Mouse (Mus musculus): ENCODE results near the gene Sh3bp4. TPM values are rescaled to one million over a fixed set of nuclear protein-coding genes. Genes with fewer than 3 reads are reported as not detected.

Sh3bp4 gene
- polyA plus RNA-seq, 1 experiment from 2014 or later: 27.8 TPM

DNA sequence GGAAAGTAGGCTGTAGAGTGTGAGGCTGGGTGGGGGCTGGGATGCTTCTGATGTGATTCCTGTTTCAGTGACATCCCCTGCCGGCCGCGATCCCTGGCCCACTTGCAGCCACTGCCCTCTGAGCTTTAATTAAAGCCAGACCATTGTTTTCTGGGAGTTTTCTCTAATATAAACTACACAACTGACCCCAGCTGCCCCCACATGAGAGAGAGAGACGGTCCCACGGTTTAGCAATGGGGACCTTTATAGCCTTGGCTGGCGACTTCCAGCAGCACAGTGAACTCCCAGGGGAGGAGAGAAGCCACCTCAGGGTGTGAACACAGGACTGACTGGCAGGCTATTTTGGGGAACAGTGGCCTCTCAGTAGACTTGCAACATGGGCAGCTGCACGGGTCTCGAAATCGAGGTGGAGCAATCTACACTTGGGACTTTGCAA lies 96.6 kb downstream of the Sh3bp4 start:
- Histone ChIP-seq H3K4me2 (ENCODE audit: low read depth, low read length) (no peak overlapping the region), H3K9ac (ENCODE audit: low read length) (no peak overlapping the region), H3K4me3 (ENCODE audit: low read length) (no peak overlapping the region), H3K27ac (ENCODE audit: low read length) (no peak overlapping the region), H3K9me3 (ENCODE audit: control insufficient read depth, low read length) (no peaks in the 10 kb centered on the region), H3K4me1 (replicated peaks; ENCODE audit: control insufficient read depth, insufficient read depth, low read length) (peaks cover 15% of the 10 kb centered on the region), H3K36me3 (ENCODE audit: control insufficient read depth, insufficient read depth, low read length) (no peaks in the 10 kb centered on the region), H3K27me3 (ENCODE audit: control insufficient read depth, insufficient read depth, low read depth, low read length) (no peaks in the 10 kb centered on the region)
- WGBS: 40% methylated on average over 9 of the region's 9 CpGs
- no peak for ATAC-seq (ENCODE audit: low read depth)

DNA sequence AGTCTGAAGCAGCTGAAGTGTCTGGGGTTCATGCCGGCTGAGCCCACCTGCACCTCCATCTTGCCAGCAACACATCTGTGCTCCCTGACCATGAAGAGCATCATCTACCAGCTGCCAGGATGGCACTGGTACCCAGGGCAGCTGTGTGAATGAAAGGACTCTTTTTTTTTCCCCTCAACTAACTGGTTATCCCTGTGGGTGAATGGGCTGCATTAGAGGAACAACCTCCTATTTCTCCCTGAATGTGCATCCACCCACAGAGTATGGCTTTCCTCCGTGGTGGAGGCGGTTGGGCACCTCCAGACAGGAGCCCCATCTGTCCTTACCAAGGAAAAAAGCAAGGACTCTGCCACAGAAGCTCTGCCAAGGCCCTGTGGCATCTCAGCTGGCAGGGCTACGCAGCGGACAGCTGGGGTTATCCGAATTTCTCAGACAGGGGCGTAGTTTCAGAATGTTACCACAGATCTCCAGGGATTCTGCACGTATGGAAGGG lies 101.1 kb downstream of the Sh3bp4 start:
- Histone ChIP-seq H3K9ac (ENCODE audit: low read length) (no peak overlapping the region), H3K4me2 (ENCODE audit: low read depth, low read length) (no peak overlapping the region), H3K4me3 (ENCODE audit: low read length) (no peak overlapping the region), H3K9me3 (ENCODE audit: control insufficient read depth, low read length) (no peaks in the 10 kb centered on the region), H3K36me3 (ENCODE audit: control insufficient read depth, insufficient read depth, low read length) (no peaks in the 10 kb centered on the region), H3K27me3 (ENCODE audit: control insufficient read depth, insufficient read depth, low read depth, low read length) (no peaks in the 10 kb centered on the region), H3K4me1 (replicated peaks; ENCODE audit: control insufficient read depth, insufficient read depth, low read length) (peaks cover 3% of the 10 kb centered on the region; the same call in 1 of the 2 replicates), H3K27ac (ENCODE audit: low read length) (no peak overlapping the region)
- 84% methylated on average over 8 of the region's 8 CpGs for WGBS
- no peak for ATAC-seq (ENCODE audit: low read depth)

DNA sequence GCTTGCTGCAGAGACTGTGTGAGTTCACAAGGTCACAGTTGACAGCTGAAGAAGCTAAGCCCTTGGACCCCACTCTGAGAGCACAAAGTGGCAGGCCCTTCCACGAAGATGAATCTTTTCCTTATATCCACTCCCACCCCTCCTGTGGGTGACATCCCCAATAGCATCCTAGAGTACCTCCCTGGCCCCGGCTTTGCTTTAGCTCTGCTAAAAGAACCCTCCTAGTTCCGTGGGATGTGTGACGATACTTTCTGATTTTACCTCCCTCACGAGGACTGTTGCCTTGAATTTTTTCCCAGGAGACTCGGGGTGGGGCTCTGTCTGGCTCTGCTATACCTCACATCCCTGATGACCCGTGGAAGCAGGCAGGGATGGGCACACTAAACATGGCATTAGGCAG lies 104.4 kb downstream of the Sh3bp4 start:
- H3K4me2 ChIP-seq (ENCODE audit: low read depth, low read length): no peak overlapping the region
- H3K9ac ChIP-seq (ENCODE audit: low read length): no peak overlapping the region
- ATAC-seq (ENCODE audit: low read depth): no peak
- no peaks in the 10 kb centered on the region for H3K9me3 ChIP-seq (ENCODE audit: control insufficient read depth, low read length)
- no peaks in the 10 kb centered on the region for H3K4me1 ChIP-seq (replicated peaks; ENCODE audit: control insufficient read depth, insufficient read depth, low read length)
- no peaks in the 10 kb centered on the region for H3K36me3 ChIP-seq (ENCODE audit: control insufficient read depth, insufficient read depth, low read length)
- no peak overlapping the region for H3K27ac ChIP-seq (ENCODE audit: low read length)
- WGBS: 52% methylated on average over 7 of the region's 7 CpGs
- no peak overlapping the region for H3K4me3 ChIP-seq (ENCODE audit: low read length)
- no peaks in the 10 kb centered on the region for H3K27me3 ChIP-seq (ENCODE audit: control insufficient read depth, insufficient read depth, low read depth, low read length)

DNA sequence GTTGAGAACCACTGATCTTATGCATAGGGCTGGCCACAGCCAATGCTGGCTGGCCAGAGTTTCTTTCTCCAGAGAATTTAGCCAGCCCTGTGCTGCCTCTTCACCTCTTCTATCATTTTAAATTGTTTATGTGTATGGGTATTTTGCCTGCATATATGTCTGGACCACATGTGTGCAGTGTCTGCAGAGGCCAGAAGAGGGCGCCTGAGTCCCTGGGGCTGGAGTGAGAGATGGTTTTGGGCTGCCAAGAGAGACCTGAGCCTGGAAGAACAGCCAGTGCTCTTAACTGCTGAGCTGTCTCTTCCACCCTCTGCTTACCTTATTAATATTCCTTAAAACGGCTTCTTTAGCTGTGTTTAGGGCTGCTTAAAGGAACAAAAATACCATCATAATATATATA lies 105.1 kb downstream of the Sh3bp4 start:
- Histone ChIP-seq H3K4me3 (ENCODE audit: low read length) (no peak overlapping the region), H3K9ac (ENCODE audit: low read length) (no peak overlapping the region), H3K4me1 (replicated peaks; ENCODE audit: control insufficient read depth, insufficient read depth, low read length) (no peaks in the 10 kb centered on the region), H3K9me3 (ENCODE audit: control insufficient read depth, low read length) (no peaks in the 10 kb centered on the region), H3K27me3 (ENCODE audit: control insufficient read depth, insufficient read depth, low read depth, low read length) (no peaks in the 10 kb centered on the region), H3K4me2 (ENCODE audit: low read depth, low read length) (no peak overlapping the region), H3K27ac (ENCODE audit: low read length) (no peak overlapping the region), H3K36me3 (ENCODE audit: control insufficient read depth, insufficient read depth, low read length) (no peaks in the 10 kb centered on the region)
- ATAC-seq (ENCODE audit: low read depth): no peak
- 63% methylated on average over 2 of the region's 2 CpGs for WGBS

DNA sequence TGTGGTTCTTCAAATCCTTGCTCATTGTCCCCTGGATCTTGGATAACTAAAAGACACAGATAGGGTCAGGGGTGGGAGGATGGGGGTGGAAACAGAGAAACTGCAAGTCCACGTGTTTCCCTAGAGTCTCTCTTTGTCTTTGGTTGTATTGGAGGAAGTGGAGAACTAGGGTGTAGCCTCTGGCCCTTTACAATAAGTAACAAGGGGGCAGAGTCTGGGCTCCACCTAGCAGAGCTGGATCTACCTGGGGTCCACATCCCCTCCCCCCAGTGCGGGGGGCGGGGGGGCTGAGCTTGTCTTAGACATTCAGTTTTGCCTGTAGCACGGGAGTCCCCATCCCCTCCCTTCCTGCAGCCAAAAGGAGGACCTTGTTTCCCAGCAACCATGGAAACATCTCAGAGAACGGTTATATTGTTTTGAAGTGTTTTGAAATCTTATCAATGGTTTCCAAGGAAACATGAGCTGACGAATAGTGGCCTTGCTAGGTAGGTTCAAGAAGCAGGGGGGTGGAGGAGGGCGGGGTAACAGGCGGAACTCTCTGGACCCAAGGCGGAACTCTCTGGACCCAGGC lies 113.1 kb downstream of the Sh3bp4 start:
- Histone ChIP-seq H3K36me3 (ENCODE audit: control insufficient read depth, insufficient read depth, low read length) (no peaks in the 10 kb centered on the region), H3K9me3 (ENCODE audit: control insufficient read depth, low read length) (no peaks in the 10 kb centered on the region), H3K4me2 (ENCODE audit: low read depth, low read length) (peak overlapping the region; percentile 31), H3K27me3 (ENCODE audit: control insufficient read depth, insufficient read depth, low read depth, low read length) (no peaks in the 10 kb centered on the region), H3K4me1 (replicated peaks; ENCODE audit: control insufficient read depth, insufficient read depth, low read length) (peaks cover 18% of the 10 kb centered on the region), H3K4me3 (ENCODE audit: low read length) (no peak overlapping the region), H3K9ac (ENCODE audit: low read length) (no peak overlapping the region), H3K27ac (ENCODE audit: low read length) (peak overlapping the region; percentile 57)
- peak; percentile 88 for ATAC-seq (ENCODE audit: low read depth)
- 4% methylated on average over 9 of the region's 9 CpGs for WGBS

DNA sequence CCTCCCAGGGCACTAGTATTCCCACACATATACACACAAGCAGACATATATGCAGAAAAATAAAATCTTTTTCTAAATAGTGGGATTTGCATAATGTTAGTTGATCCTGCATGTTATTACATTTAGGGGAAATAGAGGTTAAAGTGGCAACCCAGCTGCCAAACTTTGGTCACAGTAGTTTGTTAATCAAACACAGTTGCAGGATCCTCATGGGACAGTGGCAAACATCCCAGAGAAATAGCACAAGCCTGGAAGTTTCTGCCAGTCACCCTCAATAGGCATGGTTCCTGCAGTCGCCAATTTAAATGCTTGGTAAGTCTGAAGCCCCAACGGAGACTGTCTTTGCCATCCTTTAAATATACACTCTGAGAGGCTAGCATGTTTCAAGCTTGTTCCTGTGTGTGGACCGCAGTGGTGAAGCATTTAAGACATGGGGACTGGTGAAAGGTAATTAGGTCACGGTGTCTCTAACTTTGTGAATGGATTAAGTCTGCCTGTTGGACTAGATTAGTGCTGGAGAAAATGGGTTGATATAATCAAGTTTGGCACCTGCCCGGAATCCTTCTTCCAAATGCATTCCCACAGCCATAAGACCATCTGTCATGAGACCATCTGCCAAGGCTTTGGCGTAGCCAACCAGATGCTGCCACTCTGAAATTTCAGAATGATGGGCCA lies 114.0 kb downstream of the Sh3bp4 start:
- Histone ChIP-seq H3K36me3 (ENCODE audit: control insufficient read depth, insufficient read depth, low read length) (no peaks in the 10 kb centered on the region), H3K4me2 (ENCODE audit: low read depth, low read length) (no peak overlapping the region), H3K27me3 (ENCODE audit: control insufficient read depth, insufficient read depth, low read depth, low read length) (no peaks in the 10 kb centered on the region), H3K9ac (ENCODE audit: low read length) (no peak overlapping the region), H3K9me3 (ENCODE audit: control insufficient read depth, low read length) (no peaks in the 10 kb centered on the region), H3K27ac (ENCODE audit: low read length) (peak overlapping the region; percentile 57), H3K4me3 (ENCODE audit: low read length) (no peak overlapping the region), H3K4me1 (replicated peaks; ENCODE audit: control insufficient read depth, insufficient read depth, low read length) (peaks cover 18% of the 10 kb centered on the region)
- ATAC-seq (ENCODE audit: low read depth): no peak
- 87% methylated on average over 6 of the region's 6 CpGs for WGBS

DNA sequence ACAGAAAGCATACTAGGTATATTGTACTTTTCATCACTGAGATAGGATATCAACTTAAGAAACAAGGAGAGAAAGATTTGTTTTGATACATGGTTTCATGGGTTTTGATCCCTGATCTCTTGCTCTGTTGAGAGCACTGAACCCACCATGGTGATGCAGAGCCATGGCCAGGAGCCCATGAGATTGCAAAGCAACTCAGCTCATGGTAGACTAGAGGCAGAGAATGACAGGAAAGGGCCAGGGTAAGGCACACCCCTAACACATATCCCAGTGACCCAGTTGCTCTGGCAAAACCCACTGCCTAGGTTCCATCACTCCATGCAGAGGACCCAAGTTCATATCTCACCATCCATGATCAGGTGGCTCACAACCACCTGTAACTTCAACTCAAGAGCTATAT lies 114.6 kb downstream of the Sh3bp4 start:
- Histone ChIP-seq H3K36me3 (ENCODE audit: control insufficient read depth, insufficient read depth, low read length) (no peaks in the 10 kb centered on the region), H3K4me2 (ENCODE audit: low read depth, low read length) (no peak overlapping the region), H3K27me3 (ENCODE audit: control insufficient read depth, insufficient read depth, low read depth, low read length) (no peaks in the 10 kb centered on the region), H3K27ac (ENCODE audit: low read length) (no peak overlapping the region), H3K4me1 (replicated peaks; ENCODE audit: control insufficient read depth, insufficient read depth, low read length) (peaks cover 18% of the 10 kb centered on the region), H3K9me3 (ENCODE audit: control insufficient read depth, low read length) (no peaks in the 10 kb centered on the region), H3K9ac (ENCODE audit: low read length) (no peak overlapping the region), H3K4me3 (ENCODE audit: low read length) (no peak overlapping the region)
- ATAC-seq (ENCODE audit: low read depth): no peak

DNA sequence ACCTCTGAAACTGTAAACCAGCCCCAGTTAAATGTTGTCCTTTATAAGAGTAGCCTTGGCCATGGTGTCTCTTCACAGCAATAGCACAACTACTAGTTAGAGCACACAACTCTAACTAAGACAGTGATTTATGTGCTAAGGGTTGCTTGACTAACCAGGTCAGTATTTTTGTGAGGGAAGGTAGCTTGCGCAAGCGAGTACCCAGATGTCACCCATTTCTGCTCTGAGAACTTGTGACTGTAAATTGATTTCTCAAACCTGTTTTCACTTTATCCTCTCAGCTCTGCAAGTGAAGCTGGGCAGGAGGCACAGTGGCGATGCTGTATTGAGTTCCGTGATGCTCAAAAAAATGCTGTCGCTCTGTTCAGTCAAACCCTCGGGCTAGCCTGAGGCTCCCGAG lies 117.2 kb downstream of the Sh3bp4 start:
- 90% methylated on average over 7 of the region's 7 CpGs for WGBS
- H3K4me3 ChIP-seq (ENCODE audit: low read length): no peak overlapping the region
- no peaks in the 10 kb centered on the region for H3K9me3 ChIP-seq (ENCODE audit: control insufficient read depth, low read length)
- H3K27me3 ChIP-seq (ENCODE audit: control insufficient read depth, insufficient read depth, low read depth, low read length): no peaks in the 10 kb centered on the region
- H3K4me2 ChIP-seq (ENCODE audit: low read depth, low read length): no peak overlapping the region
- no peak overlapping the region for H3K27ac ChIP-seq (ENCODE audit: low read length)
- peaks cover 21% of the 10 kb centered on the region for H3K4me1 ChIP-seq (replicated peaks; ENCODE audit: control insufficient read depth, insufficient read depth, low read length)
- ATAC-seq (ENCODE audit: low read depth): no peak
- H3K36me3 ChIP-seq (ENCODE audit: control insufficient read depth, insufficient read depth, low read length): no peaks in the 10 kb centered on the region
- H3K9ac ChIP-seq (ENCODE audit: low read length): no peak overlapping the region

DNA sequence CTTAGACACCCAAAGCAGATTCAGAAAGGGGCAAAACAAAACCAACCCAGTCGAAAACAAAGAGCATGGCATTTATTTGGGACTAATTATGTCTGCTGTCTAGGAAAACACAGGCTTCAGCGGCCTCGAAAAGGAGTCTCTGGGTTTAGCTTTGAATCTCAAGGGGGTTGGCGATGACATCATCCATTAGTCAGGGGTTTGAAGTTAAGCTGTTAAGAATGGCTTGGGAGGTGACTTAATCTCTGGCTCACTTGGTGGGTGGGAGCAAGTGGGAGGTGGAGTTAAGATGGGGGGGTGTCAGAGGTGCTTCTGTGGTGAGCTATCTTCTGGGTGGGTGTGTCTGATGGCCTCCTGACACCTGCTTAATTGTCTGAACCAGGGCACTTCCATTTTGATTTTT lies 117.9 kb downstream of the Sh3bp4 start:
- Histone ChIP-seq H3K27me3 (ENCODE audit: control insufficient read depth, insufficient read depth, low read depth, low read length) (no peaks in the 10 kb centered on the region), H3K4me2 (ENCODE audit: low read depth, low read length) (no peak overlapping the region), H3K9me3 (ENCODE audit: control insufficient read depth, low read length) (no peaks in the 10 kb centered on the region), H3K36me3 (ENCODE audit: control insufficient read depth, insufficient read depth, low read length) (no peaks in the 10 kb centered on the region), H3K9ac (ENCODE audit: low read length) (no peak overlapping the region), H3K4me1 (replicated peaks; ENCODE audit: control insufficient read depth, insufficient read depth, low read length) (peaks cover 15% of the 10 kb centered on the region), H3K4me3 (ENCODE audit: low read length) (no peak overlapping the region), H3K27ac (ENCODE audit: low read length) (no peak overlapping the region)
- WGBS: 49% methylated on average over 4 of the region's 4 CpGs
- ATAC-seq (ENCODE audit: low read depth): no peak
